In genomic region chr4:150566193-150566592, GRCm38 (mm10) we compare ENCODE assay signal across 10 mouse cellular contexts.
DNase-seq lines count a peak whose midpoint lies in the region; ATAC-seq and TF ChIP-seq lines count a peak whose summit lies in the region.
"Had no signal": no experiment of that assay in that cellular context is flagged by ENCODE, and none has a peak within 500 bp of the region (broad histone marks: within the 10 kb centered on the region; RNA-seq: fewer than 3 reads in every experiment).

No protein-coding gene starts in this region.

- peak; percentile 75 for DNase-seq in layer of hippocampus, adult 9-11 months
- no peak for DNase-seq in layer of hippocampus, adult 9-10 months (ENCODE audit: low spot score)
- DNase-seq in lung, postnatal 36 days, result peak; percentile 77
- DNase-seq in thymus, adult 2 months, result peak; percentile 68
- DNase-seq in midbrain, embryonic 14.5 days, result no peak
- DNase-seq in left cerebral cortex, adult 11 months (ENCODE audit: low spot score), result no peak
- no peak for DNase-seq in frontal cortex, adult 2 months (ENCODE audit: extremely low spot score in 1 of 2, low spot score in 1 of 2)

- no peak for ATAC-seq in midbrain, embryonic 14.5 days (ENCODE audit: low FRiP score, low TSS enrichment)
- ATAC-seq: midbrain, embryonic 13.5 days had no signal

- H3K36me3 ChIP-seq in thymus, adult 2 months (ENCODE audit: control insufficient read depth, insufficient read depth, low read length), result no peaks in the 10 kb centered on the region
- no peaks in the 10 kb centered on the region; the same call in 1 of the 2 replicates for H3K36me3 ChIP-seq in midbrain, embryonic 14.5 days (ENCODE audit: control insufficient read depth, insufficient read depth, low read length)
- H3K36me3 ChIP-seq: forebrain, embryonic 12.5 days; midbrain, embryonic 13.5 days had no signal

- no peaks in the 10 kb centered on the region for H3K9me3 ChIP-seq in midbrain, embryonic 14.5 days (ENCODE audit: control insufficient read depth, low read length)
- H3K9me3 ChIP-seq: forebrain, embryonic 12.5 days; midbrain, embryonic 13.5 days had no signal

- TF ChIP-seq POLR2A in thymus, adult 2 months (IDR thresholded peaks at IDR 0.05; ENCODE audit: control insufficient read depth, extremely low read depth, insufficient read depth, low read length, poor library complexity), result no peak

- H3K9ac ChIP-seq in midbrain, embryonic 14.5 days (replicated peaks; ENCODE audit: low read length), result no peak overlapping the region
- H3K9ac ChIP-seq: forebrain, embryonic 12.5 days; midbrain, embryonic 13.5 days had no signal

- 3% methylated on average over 6 of the region's 6 CpGs for WGBS in thymus, adult 2 months
- WGBS in midbrain, embryonic 14.5 days, result 90% methylated on average over 6 of the region's 6 CpGs

- no peak overlapping the region for H3K4me2 ChIP-seq in midbrain, embryonic 14.5 days (ENCODE audit: low read length)
- H3K4me2 ChIP-seq: forebrain, embryonic 12.5 days; midbrain, embryonic 13.5 days had no signal

- peaks cover 9% of the 10 kb centered on the region for H3K4me1 ChIP-seq in brown adipose tissue, adult 24 weeks (ENCODE audit: control insufficient read depth, insufficient read depth, insufficient read length, low read length)
- peaks cover 31% of the 10 kb centered on the region for H3K4me1 ChIP-seq in thymus, adult 2 months (replicated peaks; ENCODE audit: control insufficient read depth, insufficient read depth, low read length)
- H3K4me1 ChIP-seq in midbrain, embryonic 14.5 days (ENCODE audit: control insufficient read depth, insufficient read depth, low read length), result peaks cover 37% of the 10 kb centered on the region

- H3K27ac ChIP-seq in brown adipose tissue, adult 24 weeks (replicated peaks; ENCODE audit: low read depth, low read length), result 0 out of 2 replicates have a peak overlapping the region, but pooled peaks have one; percentile 40
- H3K27ac ChIP-seq in thymus, adult 2 months (ENCODE audit: control insufficient read depth, insufficient read depth, low read length), result no peak overlapping the region
- H3K27ac ChIP-seq in midbrain, embryonic 14.5 days (replicated peaks; ENCODE audit: low read depth, low read length), result no peak overlapping the region
- H3K27ac ChIP-seq: forebrain, embryonic 12.5 days; midbrain, embryonic 13.5 days had no signal

- no peak for TF ChIP-seq CTCF in thymus, adult 2 months (IDR thresholded peaks at IDR 0.05; ENCODE audit: borderline replicate concordance, control insufficient read depth, extremely low read depth, insufficient read depth, low read length, poor library complexity)

- no peaks in the 10 kb centered on the region for H3K27me3 ChIP-seq in thymus, adult 2 months (ENCODE audit: control insufficient read depth, insufficient read depth, low read length)
- no peaks in the 10 kb centered on the region for H3K27me3 ChIP-seq in midbrain, embryonic 14.5 days (ENCODE audit: control insufficient read depth, insufficient read depth, low read length)
- H3K27me3 ChIP-seq: forebrain, embryonic 12.5 days; midbrain, embryonic 13.5 days had no signal

- H3K4me3 ChIP-seq in brown adipose tissue, adult 24 weeks (ENCODE audit: insufficient read depth, low read depth, low read length), result no peak overlapping the region
- H3K4me3 ChIP-seq in thymus, adult 2 months (ENCODE audit: control insufficient read depth, insufficient read depth, low read length), result no peak overlapping the region
- H3K4me3 ChIP-seq in midbrain, embryonic 14.5 days (replicated peaks; ENCODE audit: low read depth, low read length), result no peak overlapping the region
- H3K4me3 ChIP-seq: forebrain, embryonic 12.5 days; midbrain, embryonic 13.5 days had no signal

Comparison
In these comparisons a context has a peak if more than half of its experiments do, and no peak if none do; other contexts are left out.
1. DNase-seq: peak in layer of hippocampus, adult 9-11 months (single experiment), lung, postnatal 36 days (single experiment) and thymus, adult 2 months (single experiment); none in layer of hippocampus, adult 9-10 months (single experiment), midbrain, embryonic 14.5 days (single experiment), left cerebral cortex, adult 11 months (single experiment) and frontal cortex, adult 2 months (0 of 2).